Mouse (Mus musculus): ENCODE measurements around the gene Ntm. TPM values are rescaled to one million over a fixed set of nuclear protein-coding genes. Genes with fewer than 3 reads are reported as not detected.

Ntm gene
- polyA plus RNA-seq (2015; fragmentation: Nextera tagmentation; extraction: Ambion mirVana): 0.76 and 1.1 TPM in 2 replicates

DNA sequence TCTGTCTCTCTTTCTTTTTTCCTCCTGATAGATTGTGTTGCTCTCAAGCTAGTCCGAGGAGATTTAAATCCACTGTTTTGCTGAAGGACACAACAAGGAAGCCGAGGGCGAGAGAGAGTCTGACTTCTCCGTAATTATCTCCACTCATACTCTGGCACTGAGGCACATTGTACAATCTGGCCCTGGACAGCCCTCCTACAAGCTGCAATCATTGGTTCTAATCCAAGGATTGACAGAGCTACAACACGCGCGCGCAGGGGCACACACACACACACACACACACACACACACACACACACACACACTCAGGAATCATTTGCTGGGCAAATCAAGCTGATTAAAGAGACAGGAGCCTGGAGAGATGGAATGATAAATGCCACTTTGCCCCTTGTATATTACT, at the start of gene Ntm:
TSS of gene Ntm (minus strand) at position 164 of the 400 bp plus-strand sequence.
- TF ChIP-seq CTCF (IDR thresholded peaks at IDR 0.05): no peak
- no peak for TF ChIP-seq EP300 (IDR thresholded peaks at IDR 0.05)
- peak within 1 kb of the TSS; percentile 42 for H3K4me2 ChIP-seq (replicated peaks; ENCODE audit: low read depth, low read length)
- H3K4me1 ChIP-seq (ENCODE audit: insufficient read depth, low read depth, low read length): no peaks in the 10 kb centered on the region; the same call in 1 of the 2 replicates
- no peaks in the 10 kb centered on the region for H3K9me3 ChIP-seq (ENCODE audit: low read length)
- ATAC-seq: no peak
- DNase-seq (ENCODE audit: low spot score): peak; percentile 11
- H3K36me3 ChIP-seq (ENCODE audit: insufficient read depth, low read length): no peaks in the 10 kb centered on the region
- H3K27me3 ChIP-seq (replicated peaks; ENCODE audit: insufficient read depth, low read length): peaks cover 9% of the 10 kb centered on the region; the same call in 1 of the 2 replicates
- H3K9ac ChIP-seq (replicated peaks; ENCODE audit: low read depth): no peak within 1 kb of the TSS
- WGBS: 19% methylated on average over 8 of the region's 8 CpGs
- H3K27ac ChIP-seq (ENCODE audit: low read length): no peak within 1 kb of the TSS
- H3K4me3 ChIP-seq (ENCODE audit: low read depth, low read length): peak within 1 kb of the TSS; percentile 19; the same call in 1 of the 2 replicates

GRCm38 (mm10) chr9:30005701-30006100, 42.8 kb upstream of the Ntm start:
- 62% methylated on average over 8 of the region's 8 CpGs for WGBS
- Histone ChIP-seq H3K4me1 (ENCODE audit: insufficient read depth, low read depth, low read length) (no peaks in the 10 kb centered on the region), H3K9ac (replicated peaks; ENCODE audit: low read depth) (no peak overlapping the region), H3K36me3 (ENCODE audit: insufficient read depth, low read length) (no peaks in the 10 kb centered on the region), H3K4me2 (replicated peaks; ENCODE audit: low read depth, low read length) (no peak overlapping the region), H3K27me3 (replicated peaks; ENCODE audit: insufficient read depth, low read length) (no peaks in the 10 kb centered on the region), H3K27ac (ENCODE audit: low read length) (no peak overlapping the region), H3K4me3 (ENCODE audit: low read depth, low read length) (no peak overlapping the region), H3K9me3 (ENCODE audit: low read length) (no peaks in the 10 kb centered on the region)
- TF ChIP-seq EP300 (IDR thresholded peaks at IDR 0.05) (no peak), CTCF (IDR thresholded peaks at IDR 0.05) (no peak)
- no peak for ATAC-seq
- DNase-seq (ENCODE audit: low spot score): no peak

- H3K27me3 ChIP-seq (replicated peaks; ENCODE audit: insufficient read depth, low read length): no peaks in the 10 kb centered on the region
- no peaks in the 10 kb centered on the region for H3K9me3 ChIP-seq (ENCODE audit: low read length)
- no peak overlapping the region for H3K9ac ChIP-seq (replicated peaks; ENCODE audit: low read depth)
- WGBS: 19% methylated on average over 3 of the region's 3 CpGs
- DNase-seq (ENCODE audit: low spot score) (peak; percentile 58), ATAC-seq (no peak)
- no peaks in the 10 kb centered on the region for H3K4me1 ChIP-seq (ENCODE audit: insufficient read depth, low read depth, low read length)
- TF ChIP-seq EP300 (IDR thresholded peaks at IDR 0.05): no peak
- peak; percentile 82 for TF ChIP-seq CTCF (IDR thresholded peaks at IDR 0.05)
- H3K4me3 ChIP-seq (ENCODE audit: low read depth, low read length): no peak overlapping the region
- no peak overlapping the region for H3K4me2 ChIP-seq (replicated peaks; ENCODE audit: low read depth, low read length)
- H3K27ac ChIP-seq (ENCODE audit: low read length): no peak overlapping the region
- no peaks in the 10 kb centered on the region for H3K36me3 ChIP-seq (ENCODE audit: insufficient read depth, low read length)
Measured at GRCm38 (mm10) chr9:30003612-30004011, 40.7 kb upstream of the Ntm start.

DNA sequence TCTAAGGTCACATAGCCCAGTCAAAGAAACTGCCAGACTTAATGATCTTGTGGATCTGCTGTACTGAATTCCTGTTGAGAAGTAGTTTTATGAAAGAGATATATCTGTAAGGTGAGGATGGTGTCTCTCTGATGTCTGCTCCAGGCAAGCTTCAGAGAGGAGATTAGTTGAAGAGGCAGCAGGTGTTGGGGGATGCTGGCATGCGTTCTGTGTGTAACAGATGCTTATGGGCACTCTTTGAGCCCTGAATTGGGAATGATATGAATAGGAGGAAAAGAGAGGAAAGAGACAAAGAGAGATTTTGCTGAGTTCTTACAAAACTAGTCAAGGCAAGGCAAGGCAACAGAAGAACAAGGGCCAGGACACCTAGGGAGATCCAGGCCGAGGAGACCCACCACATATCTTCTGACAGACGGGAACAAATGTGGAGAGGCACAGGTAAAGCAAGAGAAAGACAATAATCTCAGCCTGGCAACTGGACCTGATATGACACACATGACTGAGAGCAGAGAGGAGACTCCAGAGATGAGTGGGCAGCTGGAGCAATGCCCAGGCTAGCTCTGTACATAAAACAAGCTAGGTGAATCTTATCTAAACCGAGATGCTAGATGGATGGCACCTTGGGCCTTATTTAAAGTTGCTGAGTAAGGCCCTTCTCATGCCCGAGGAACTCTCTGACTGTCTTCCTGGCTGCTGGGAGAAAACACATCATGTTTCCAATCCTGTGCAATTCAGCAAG, 18.4 kb upstream of the Ntm start:
- Histone ChIP-seq H3K27ac (ENCODE audit: low read length) (no peak overlapping the region), H3K4me2 (replicated peaks; ENCODE audit: low read depth, low read length) (no peak overlapping the region), H3K4me1 (ENCODE audit: insufficient read depth, low read depth, low read length) (no peaks in the 10 kb centered on the region), H3K9me3 (ENCODE audit: low read length) (no peaks in the 10 kb centered on the region), H3K9ac (replicated peaks; ENCODE audit: low read depth) (no peak overlapping the region), H3K27me3 (replicated peaks; ENCODE audit: insufficient read depth, low read length) (no peaks in the 10 kb centered on the region), H3K4me3 (ENCODE audit: low read depth, low read length) (no peak overlapping the region), H3K36me3 (ENCODE audit: insufficient read depth, low read length) (no peaks in the 10 kb centered on the region)
- no peak for DNase-seq (ENCODE audit: low spot score)
- TF ChIP-seq CTCF (IDR thresholded peaks at IDR 0.05) (no peak), EP300 (IDR thresholded peaks at IDR 0.05) (no peak)
- WGBS: 71% methylated on average over 5 of the region's 5 CpGs
- no peak for ATAC-seq

DNA sequence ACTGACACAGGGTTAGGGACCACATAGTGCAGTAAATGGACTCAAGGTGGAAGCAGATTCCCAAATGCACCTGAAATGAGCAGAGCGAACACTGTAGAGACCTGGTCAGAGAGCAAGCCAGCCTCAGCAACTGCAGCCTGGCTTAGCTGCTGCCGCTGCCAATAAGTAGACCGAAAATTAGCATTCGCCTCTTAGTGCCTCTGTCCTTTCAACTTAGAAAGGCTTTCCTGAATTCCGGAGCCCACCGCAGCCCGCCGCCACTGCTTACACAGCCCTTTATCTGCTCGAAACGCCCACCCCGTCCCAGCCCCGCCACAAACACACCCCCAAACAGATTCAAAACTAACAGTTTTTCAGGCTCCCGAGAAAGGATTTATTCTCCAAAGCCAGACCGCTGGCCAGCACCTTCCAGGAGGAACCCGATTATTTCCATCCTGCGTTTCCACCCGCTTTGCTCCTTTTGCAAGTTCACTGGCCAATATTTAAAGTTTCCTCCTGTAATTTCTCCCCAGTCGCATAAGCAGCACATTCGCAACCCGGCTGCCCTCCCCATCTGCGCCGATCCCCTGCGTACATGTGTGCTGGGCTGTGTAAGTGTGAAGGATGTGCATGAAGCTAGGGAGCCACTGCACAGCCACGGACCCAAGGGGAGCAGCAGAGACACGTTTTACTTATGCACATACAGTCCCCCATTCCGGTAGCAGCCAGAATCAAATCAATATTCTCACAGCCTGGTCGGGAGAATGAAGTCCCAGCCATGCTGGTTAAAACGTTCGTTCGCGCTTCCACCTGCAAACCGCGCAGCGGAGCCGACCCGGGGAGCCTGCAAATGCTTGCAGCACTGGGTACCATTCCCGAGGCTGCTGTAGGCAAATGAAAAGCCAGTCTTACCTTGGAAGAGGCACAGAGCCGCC, 730 bp downstream of the Ntm start:
- no peaks in the 10 kb centered on the region for H3K9me3 ChIP-seq (ENCODE audit: low read length)
- H3K4me1 ChIP-seq (ENCODE audit: insufficient read depth, low read depth, low read length): no peaks in the 10 kb centered on the region; the same call in 1 of the 2 replicates
- no peak overlapping the region for H3K27ac ChIP-seq (ENCODE audit: low read length)
- H3K36me3 ChIP-seq (ENCODE audit: insufficient read depth, low read length): no peaks in the 10 kb centered on the region
- H3K9ac ChIP-seq (replicated peaks; ENCODE audit: low read depth): no peak overlapping the region
- peak overlapping the region; percentile 42 for H3K4me2 ChIP-seq (replicated peaks; ENCODE audit: low read depth, low read length)
- TF ChIP-seq CTCF (IDR thresholded peaks at IDR 0.05) (no peak), EP300 (IDR thresholded peaks at IDR 0.05) (no peak)
- WGBS: 1% methylated on average over 38 of the region's 38 CpGs
- ATAC-seq: no peak
- DNase-seq (ENCODE audit: low spot score): no peak
- H3K27me3 ChIP-seq (replicated peaks; ENCODE audit: insufficient read depth, low read length): peaks cover 9% of the 10 kb centered on the region; the same call in 1 of the 2 replicates
- H3K4me3 ChIP-seq (ENCODE audit: low read depth, low read length): peak overlapping the region; percentile 19; the same call in 1 of the 2 replicates

- ATAC-seq: no peak
- H3K4me3 ChIP-seq (ENCODE audit: low read depth, low read length): no peak overlapping the region
- no peak for DNase-seq (ENCODE audit: low spot score)
Measured at GRCm38 (mm10) chr9:29961512-29961911, 1.4 kb downstream of the Ntm start.

More at GRCm38 (mm10) chr9:29961512-29961911, 1.4 kb downstream of the Ntm start:
- no peaks in the 10 kb centered on the region for H3K36me3 ChIP-seq (ENCODE audit: insufficient read depth, low read length)
- TF ChIP-seq CTCF (IDR thresholded peaks at IDR 0.05) (no peak), EP300 (IDR thresholded peaks at IDR 0.05) (no peak)
- H3K27ac ChIP-seq (ENCODE audit: low read length): no peak overlapping the region
- H3K4me2 ChIP-seq (replicated peaks; ENCODE audit: low read depth, low read length): no peak overlapping the region
- 48% methylated on average over 2 of the region's 2 CpGs for WGBS
- no peaks in the 10 kb centered on the region for H3K9me3 ChIP-seq (ENCODE audit: low read length)
- H3K27me3 ChIP-seq (replicated peaks; ENCODE audit: insufficient read depth, low read length): peaks cover 9% of the 10 kb centered on the region; the same call in 1 of the 2 replicates
- H3K4me1 ChIP-seq (ENCODE audit: insufficient read depth, low read depth, low read length): no peaks in the 10 kb centered on the region; the same call in 1 of the 2 replicates
- H3K9ac ChIP-seq (replicated peaks; ENCODE audit: low read depth): no peak overlapping the region
